Mouse (Mus musculus) G1E (cell line): ENCODE data around the gene Srebf1.

Source experiments
- CTCF ChIP-seq: IDR thresholded peaks from 2 replicates; pipeline ENCODE4 v1.5.1; 2012; ENCODE audit warnings: low read depth, low read length, inconsistent platforms, mixed read lengths
- GATA1 ChIP-seq: IDR thresholded peaks from 2 replicates; pipeline ENCODE4 v1.6.1; 2012; ENCODE audit warnings: borderline replicate concordance, low read length, inconsistent platforms, mixed read lengths
- POLR2AphosphoS5 ChIP-seq: IDR thresholded peaks from 2 replicates; pipeline ENCODE4 v1.6.1; 2012; ENCODE audit warnings: low read depth, low read length, inconsistent platforms; ENCODE audit not compliant: insufficient replicate concordance

- TF ChIP-seq CTCF (no peak), GATA1 (no peak), POLR2AphosphoS5 (no peak)
Observed at GRCm38 (mm10) chr11:60176182-60176974, 46.0 kb downstream of the Srebf1 start.
